Mouse (Mus musculus): ENCODE measurements around the gene Cuta.
"Not testable (repeated sequence)": the region's sequence is repeated elsewhere in the genome, so short reads cannot be mapped to it uniquely, and the experiment has no call there.

Cuta gene

DNA sequence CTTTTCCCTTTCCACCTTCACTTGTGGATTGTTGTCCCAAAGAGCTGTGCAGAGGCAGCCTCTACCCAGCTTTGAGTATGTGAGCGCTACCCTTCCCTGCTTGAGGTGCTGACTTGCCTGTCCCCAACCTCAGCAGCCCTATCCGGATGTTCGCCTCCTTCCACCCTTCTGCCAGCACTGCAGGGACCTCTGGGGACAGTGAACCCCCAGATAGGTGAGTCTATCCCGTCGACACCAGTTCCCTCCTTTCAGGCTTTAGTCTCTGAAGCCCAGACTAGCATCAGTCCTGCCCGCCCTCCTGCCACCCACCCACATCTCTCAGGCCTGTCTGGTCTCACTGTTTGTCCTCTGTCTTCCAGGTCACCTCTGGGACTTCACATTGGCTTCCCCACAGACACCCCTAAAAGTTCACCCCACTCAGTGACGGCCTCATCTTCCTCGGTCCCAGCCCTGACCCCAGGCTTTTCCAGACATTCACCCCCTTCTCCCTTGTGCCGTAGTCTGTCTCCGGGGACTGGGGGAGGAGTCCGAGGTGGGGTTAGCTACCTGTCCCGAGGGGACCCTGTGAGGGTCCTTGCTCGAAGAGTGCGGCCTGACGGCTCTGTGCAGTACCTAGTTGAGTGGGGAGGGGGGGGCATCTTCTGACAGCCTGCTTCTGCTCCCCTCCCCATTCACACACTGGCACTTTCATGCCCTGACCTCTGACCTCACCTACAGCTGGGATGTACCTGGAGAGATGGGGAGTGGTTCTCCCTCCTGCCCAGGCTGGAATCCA lies 2.3 kb downstream of the Cuta start:
- no peak for DNase-seq (ENCODE audit: low spot score in 2 of 2)

GRCm38 (mm10) chr17:26936453-26936852 lies 2.9 kb downstream of the Cuta start:
- DNase-seq (ENCODE audit: low spot score in 2 of 2): no peak

DNA sequence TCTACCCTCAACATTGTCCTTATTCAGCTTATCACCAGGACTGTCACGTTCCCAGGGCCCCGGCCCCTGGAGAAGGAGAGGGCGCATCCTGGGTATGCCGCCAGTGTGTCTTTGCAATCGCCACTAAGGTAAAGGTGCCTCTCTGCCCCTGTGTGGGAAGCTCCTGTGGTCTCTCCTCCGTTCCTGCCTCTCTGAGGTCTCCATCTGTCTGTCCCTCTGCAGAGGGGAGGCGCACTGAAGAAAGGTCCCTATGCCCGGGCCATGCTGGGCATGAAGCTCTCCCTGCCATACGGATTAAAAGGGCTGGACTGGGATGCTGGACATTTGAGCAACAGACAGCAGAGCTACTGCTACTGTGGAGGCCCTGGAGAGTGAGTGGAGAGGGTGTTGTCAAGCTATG lies 4.3 kb downstream of the Cuta start:
- DNase-seq (ENCODE audit: low spot score in 2 of 2): no peak

- DNase-seq (ENCODE audit: low spot score in 2 of 2): no peak
Observed at GRCm38 (mm10) chr17:26933885-26934827, 5.2 kb downstream of the Cuta start.

DNA sequence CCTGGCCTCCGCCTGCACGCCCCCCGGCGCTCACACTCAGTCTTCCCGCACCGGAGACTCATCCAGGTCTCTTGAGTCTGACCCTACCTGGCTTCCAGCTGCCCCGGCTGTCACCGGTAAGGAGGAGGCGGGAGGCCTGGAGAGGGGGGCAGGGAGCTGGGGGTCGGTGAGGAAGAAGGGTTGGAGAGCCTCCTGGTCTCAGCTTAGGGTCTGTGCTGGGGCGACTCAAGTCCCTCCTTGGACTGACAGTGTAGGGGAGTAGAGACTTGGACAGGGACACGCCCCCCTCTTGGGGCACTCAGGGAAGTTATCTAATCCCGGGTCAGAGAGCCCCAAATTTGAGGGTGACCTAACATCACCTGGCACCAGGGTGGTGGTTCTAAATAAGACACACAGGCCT lies 6.0 kb downstream of the Cuta start:
- no peak for DNase-seq (ENCODE audit: low spot score in 2 of 2)

- peak; percentile 96 to 97 for DNase-seq (ENCODE audit: low spot score in 2 of 2)
Observed at GRCm38 (mm10) chr17:26932839-26933398, 6.5 kb downstream of the Cuta start, which contains the start of gene Phf1. Gene Phf1 (plus strand): TSS chr17:26933052.

GRCm38 (mm10) chr17:26931795-26932194 lies 7.6 kb downstream of the Cuta start:
- not testable (repeated sequence) for DNase-seq (ENCODE audit: low spot score in 2 of 2)

DNA sequence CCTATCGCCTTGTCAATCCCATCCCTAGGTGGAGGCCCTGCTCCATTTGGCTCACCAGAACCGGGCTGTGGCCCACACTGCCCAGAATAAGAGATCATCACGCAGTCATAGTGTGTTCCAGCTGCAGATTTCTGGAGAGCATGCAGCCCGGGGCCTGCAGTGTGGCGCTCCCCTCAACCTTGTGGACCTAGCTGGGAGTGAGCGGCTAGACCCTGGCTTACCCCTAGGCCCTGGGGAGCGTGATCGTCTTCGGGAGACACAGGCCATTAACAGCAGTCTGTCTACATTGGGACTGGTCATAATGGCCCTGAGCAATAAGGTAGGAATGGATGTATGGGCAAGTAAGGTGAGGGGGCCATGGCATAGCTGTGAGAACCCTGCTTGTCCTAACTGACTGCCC lies 14.0 kb downstream of the Cuta start:
- not testable (repeated sequence) for DNase-seq (ENCODE audit: low spot score in 2 of 2)

DNA sequence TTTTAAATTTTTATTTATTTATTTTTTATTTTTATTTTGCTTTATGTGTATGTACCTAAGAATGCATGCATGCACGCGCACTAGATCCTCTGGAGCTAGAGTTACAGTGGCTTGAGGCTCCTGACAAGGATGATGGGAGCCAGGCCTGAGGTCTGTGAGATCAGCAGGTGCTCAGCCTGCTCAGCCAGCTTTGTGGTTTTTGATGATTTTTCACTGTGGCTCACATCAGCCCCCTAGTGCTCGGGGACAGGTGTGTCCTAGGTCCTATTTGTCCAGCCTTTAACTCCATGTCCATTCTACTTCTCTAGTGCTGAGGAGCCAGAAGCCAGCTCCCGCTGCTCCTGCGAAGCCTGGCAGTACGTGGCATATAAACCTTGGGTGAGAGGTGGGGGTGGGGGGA lies 17.0 kb downstream of the Cuta start:
- DNase-seq (ENCODE audit: low spot score in 2 of 2): not testable (repeated sequence)

DNA sequence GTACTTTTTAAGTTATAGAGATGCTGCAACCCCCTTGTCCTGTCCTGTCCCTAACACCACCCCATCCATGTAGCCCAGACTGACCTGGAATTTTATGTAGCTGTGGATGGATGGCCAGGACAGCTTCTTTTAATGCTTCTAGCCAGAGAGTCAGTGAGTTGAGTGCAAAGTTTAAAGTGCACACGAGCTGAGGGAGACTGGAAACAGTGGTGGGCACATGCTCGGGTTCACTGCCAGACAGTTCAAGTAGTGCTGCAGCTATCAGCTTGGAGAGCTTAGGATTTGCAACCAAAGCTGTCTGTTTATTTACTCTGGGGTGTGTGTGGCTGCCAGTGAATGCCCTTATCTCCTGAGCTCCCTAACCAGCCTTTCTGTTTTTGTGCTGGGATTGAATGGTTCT lies 19.9 kb downstream of the Cuta start:
- DNase-seq (ENCODE audit: low spot score in 2 of 2): not testable (repeated sequence)

DNA sequence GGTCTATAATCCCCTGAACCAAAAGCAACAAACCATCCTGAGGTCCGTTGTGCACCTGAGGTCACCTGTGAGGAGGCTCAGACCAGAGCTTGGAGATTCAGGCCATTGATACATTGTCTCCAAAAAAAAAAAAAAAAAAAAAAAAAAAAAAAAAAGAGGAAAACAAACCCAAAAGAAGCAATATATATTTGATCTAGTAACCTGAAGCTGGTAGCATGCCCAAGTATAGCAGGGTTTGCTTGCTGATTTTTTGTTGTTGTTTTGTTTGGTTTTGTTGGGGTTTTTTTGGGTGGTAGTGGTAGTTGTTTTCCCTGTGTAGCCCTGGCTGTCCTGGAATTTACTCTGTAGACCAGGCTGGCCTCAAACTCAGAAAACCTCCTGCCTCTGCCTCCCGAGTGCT lies 21.0 kb downstream of the Cuta start:
- no peak for DNase-seq (ENCODE audit: low spot score in 2 of 2)

GRCm38 (mm10) chr17:26917560-26917959 lies 21.8 kb downstream of the Cuta start:
- DNase-seq (ENCODE audit: low spot score in 2 of 2): not testable (repeated sequence)

DNA sequence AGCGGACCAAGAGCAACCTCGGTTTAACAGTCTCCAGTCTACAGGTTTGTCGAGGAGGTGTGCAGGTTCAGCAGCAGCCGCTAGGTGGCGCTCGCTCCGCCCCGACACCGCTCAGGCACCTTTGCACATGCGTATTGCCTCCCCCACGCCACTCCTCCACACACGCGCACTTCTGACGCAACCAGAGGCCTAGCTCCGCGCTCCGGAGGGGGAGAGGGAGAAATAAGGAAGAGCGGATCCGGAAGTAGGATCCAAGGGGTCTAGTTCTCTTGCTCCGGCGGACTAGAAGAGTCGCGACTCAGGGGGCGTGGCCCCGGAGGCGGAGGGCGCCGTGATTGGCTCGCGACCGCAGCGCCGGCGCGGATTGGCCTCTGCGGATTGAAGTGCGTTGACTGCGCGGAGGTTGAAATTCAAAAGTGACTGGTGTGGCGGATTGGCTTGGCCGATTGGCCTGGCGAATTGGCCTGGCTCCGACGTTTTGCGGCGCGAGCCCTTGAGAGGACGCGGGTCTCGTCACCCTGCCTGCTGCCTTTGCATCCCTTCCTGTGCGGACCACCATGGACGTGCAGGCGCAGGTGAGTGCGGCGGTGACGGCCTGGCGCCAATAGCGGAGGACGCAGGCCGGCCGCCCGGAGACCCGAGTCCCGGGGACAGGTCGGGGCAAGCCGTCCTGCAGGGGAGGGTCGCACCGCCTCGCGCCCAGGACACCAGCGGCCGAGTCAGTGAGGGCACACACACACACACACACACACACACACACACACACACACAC lies 22.5 kb downstream of the Cuta start, which contains the start of gene Kifc5b:
Gene Kifc5b (plus strand): TSS at position 381 of the 772 bp plus-strand sequence.
- peak; percentile 99 to 100 for DNase-seq (ENCODE audit: low spot score in 2 of 2)

DNA sequence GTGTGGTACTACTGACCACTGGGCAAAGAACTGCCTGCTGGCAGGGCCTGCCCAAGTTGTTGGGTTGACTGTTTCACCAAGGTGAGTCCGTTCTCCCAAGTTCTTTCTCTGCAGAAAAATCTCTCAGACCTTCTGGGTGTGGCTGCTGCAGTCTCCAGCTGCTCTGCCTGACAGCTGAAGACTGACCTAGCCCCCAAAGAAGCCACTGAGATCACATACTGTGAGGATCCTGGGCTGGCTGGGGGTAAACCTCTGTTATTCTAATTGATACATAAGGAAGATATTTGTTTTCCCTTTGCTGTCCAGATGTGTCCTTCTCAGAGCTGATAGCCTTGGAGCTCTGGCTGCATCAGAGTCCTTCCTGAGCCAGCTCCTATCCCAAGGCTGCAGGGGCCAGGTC lies 24.1 kb downstream of the Cuta start:
- no peak for DNase-seq (ENCODE audit: low spot score in 2 of 2)

DNA sequence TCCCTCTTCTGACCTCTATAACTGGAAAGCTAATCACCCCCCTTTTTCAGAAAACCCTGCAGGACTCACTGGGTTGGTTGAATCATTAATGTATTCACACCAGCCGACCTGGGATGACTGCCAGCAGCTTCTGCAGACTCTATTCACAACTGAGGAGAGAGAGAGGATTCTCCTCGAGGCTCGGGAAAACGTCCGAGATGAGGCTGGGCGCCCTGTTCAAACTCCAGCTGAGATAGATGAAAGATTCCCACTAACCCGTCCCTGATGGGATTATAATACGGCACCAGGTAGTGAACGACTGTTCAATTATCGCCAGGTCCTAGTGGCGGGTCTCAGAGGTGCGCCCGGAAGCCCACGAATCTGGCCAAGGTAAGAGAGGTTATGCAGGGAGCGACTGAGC lies 31.9 kb downstream of the Cuta start:
- not testable (repeated sequence) for DNase-seq (ENCODE audit: low spot score in 2 of 2)

GRCm38 (mm10) chr17:26904320-26904719 lies 35.0 kb downstream of the Cuta start:
- no peak for DNase-seq (ENCODE audit: low spot score in 2 of 2)

GRCm38 (mm10) chr17:26900916-26901315 lies 38.5 kb downstream of the Cuta start:
- DNase-seq (ENCODE audit: low spot score in 2 of 2): no peak

DNA sequence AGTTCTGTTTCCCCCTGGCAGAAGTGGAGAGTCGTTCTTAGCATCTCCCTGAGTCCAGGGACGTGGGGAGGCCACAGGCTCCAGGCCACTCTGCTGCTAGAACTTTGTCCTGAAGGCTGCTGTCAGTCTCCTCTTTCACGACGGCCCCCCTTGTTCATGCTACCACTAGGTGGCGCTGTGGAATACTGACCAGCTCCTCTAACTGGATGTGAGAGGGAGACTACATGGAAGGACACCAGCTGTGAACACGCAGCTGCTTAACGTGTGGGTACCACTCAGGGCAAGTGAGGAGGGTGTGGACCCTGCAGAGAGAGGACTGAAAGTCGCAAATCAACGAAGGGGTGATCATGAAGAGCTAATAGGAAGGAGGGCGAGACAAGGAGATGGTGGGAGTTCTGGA lies 43.8 kb downstream of the Cuta start:
- DNase-seq (ENCODE audit: low spot score in 2 of 2): peak; percentile 48 to 66

DNA sequence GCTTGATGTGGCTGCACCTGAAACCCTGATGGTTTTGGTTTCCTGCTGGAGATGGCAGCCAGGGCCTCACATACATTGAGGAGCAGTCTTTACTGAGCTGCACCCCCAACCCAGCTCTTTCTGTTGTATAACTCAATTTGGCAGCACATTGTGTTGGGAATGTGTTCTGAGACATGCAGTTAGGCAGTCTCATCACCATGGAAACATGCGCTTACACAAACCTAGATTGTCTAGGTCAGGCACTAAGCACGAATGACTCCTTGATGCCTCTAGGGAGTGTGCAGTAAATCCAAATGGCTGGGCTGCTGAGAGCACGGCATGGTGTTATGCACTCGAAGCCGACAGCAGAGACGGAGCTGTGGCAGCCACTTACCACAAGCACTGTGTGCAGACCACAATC lies 45.0 kb downstream of the Cuta start:
- no peak for DNase-seq (ENCODE audit: low spot score in 2 of 2)

- no peak for DNase-seq (ENCODE audit: low spot score in 2 of 2)
Observed at GRCm38 (mm10) chr17:26893492-26893891, 45.9 kb downstream of the Cuta start.

DNA sequence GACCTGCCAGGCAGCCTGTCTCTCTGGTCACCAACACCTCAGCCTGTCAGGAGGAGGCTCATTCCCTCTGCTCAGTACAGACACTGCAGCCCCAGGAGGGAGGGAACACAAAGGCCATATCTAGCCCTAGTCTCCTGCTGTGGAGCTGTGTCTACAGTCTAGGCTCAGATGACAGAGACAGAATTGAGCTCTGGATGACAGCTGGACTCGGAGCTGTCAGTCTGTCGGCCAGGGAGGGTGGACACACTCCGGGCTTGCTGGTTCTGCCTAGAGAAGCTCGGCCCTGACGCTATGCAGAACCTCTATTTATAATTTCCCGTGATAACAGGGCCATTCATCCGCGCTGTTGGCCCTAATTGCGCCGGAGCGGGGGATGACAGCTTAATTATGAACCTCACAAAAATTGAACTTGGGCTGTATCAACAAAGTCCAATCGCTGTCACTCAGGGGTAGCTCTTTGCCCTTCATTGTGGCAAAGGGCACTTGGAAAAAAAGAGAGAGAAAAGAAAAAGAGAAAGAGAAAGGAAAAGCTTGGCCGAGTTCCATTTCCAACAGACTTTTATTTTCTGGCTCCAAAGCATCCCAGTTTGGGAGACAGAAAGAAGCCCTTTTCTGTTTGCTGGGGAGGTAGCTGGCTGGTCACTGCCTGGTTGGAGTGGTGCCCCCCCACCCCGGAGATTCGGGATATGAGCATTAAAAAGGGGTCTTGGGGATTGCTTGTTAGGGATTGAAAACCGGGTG lies 46.6 kb downstream of the Cuta start:
- peak; percentile 66 to 69 for DNase-seq (ENCODE audit: low spot score in 2 of 2)

Data from heart, adult 9 months (tissue).